Mouse (Mus musculus) embryonic facial prominence, embryonic 13.5 days (tissue): ENCODE measurements around the gene Mcf2. TPM values are rescaled to one million over a fixed set of nuclear protein-coding genes. Genes with fewer than 3 reads are reported as not detected.

Source experiments
- ATAC-seq: fragments of 200-750 bp; cut with Nextera tagmentation; 2 replicates; pipeline ENCODE4 v1.8.0; 2017; ENCODE audit warnings: low read depth; ENCODE audit not compliant: insufficient number of reproducible peaks, insufficient read depth, low FRiP score, low TSS enrichment
- H3K27ac ChIP-seq: fragments of 300-500 bp; sonication (generic); 2 replicates; pipeline ENCODE4 v1.5.1; 2015; ENCODE audit warnings: moderate library complexity, mild to moderate bottlenecking, inconsistent platforms
- H3K27me3 ChIP-seq: fragments of 300-500 bp; sonication (generic); 2 replicates; pipeline ENCODE4 v1.6.1; 2015; ENCODE audit warnings: mild to moderate bottlenecking, inconsistent platforms
- H3K36me3 ChIP-seq: fragments of 300-500 bp; sonication (generic); 2 replicates; pipeline ENCODE4 v1.6.1; 2015; ENCODE audit warnings: mild to moderate bottlenecking, inconsistent platforms
- H3K4me1 ChIP-seq: fragments of 300-500 bp; sonication (generic); 2 replicates; pipeline ENCODE4 v1.6.1; 2015; ENCODE audit warnings: inconsistent platforms
- H3K4me2 ChIP-seq: fragments of 300-500 bp; sonication (generic); 2 replicates; pipeline ENCODE4 v1.6.1; 2015; ENCODE audit warnings: moderate library complexity, mild to moderate bottlenecking, inconsistent platforms
- H3K4me3 ChIP-seq: fragments of 300-500 bp; sonication (generic); 2 replicates; pipeline ENCODE4 v1.5.1; 2015; ENCODE audit warnings: mild to moderate bottlenecking, inconsistent platforms
- H3K9ac ChIP-seq: fragments of 300-500 bp; sonication (generic); 2 replicates; pipeline ENCODE4 v1.6.1; 2015; ENCODE audit warnings: mild to moderate bottlenecking, inconsistent platforms
- H3K9me3 ChIP-seq: fragments of 300-500 bp; sonication (generic); 2 replicates; pipeline ENCODE4 v1.6.1; 2016; ENCODE audit warnings: inconsistent platforms
- WGBS: fragments of 180-500 bp; shearing (Covaris S2); methylation state at CpG from one replicate; pipeline ENCODE4 v1.1.7; 2015; ENCODE audit warnings: mixed read lengths; 5-methylcytosine and 5-hydroxymethylcytosine counted together
- polyA plus RNA-seq: library from polyadenylated mRNA; unstranded; fragments of >200 nt; fragmentation: Nextera tagmentation; extraction: Ambion mirVana; gene quantifications from 2 replicates; pipeline ENCODE4 v1.2.1, GENCODE M21; 2015

The Mcf2 gene
- polyA plus RNA-seq, 1 experiment from 2014 or later = 0.07 TPM

DNA sequence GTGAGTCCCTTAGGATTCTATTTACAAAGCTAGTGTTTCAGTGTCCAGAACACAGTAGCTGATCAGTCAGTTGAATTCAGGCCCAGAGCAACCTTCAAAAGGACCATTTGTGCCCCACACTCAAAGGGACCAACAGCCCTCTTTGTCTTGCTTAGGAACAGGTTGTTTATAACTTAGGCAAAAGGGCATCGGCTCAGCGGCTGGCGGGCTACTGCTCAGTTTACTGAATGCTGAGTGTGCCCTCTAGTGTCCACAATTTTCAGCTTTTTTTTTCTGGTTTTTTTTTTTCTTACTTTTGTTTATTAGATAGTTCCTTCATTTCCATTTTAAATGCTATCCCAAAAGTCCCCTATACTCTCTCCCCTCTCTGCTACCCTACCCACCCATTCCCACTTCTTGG is 152.2 kb downstream of the Mcf2 start:
- WGBS = 11% methylated on average over 3 of the region's 3 CpGs
- no peaks in the 10 kb centered on the region for H3K36me3 ChIP-seq
- no peak for ATAC-seq
- H3K4me3 ChIP-seq = no peak overlapping the region
- no peak overlapping the region for H3K9ac ChIP-seq
- no peaks in the 10 kb centered on the region for H3K4me1 ChIP-seq
- H3K27ac ChIP-seq = no peak overlapping the region
- no peaks in the 10 kb centered on the region; the same call in 1 of the 2 replicates for H3K27me3 ChIP-seq
- H3K4me2 ChIP-seq = no peak overlapping the region
- H3K9me3 ChIP-seq = no peaks in the 10 kb centered on the region

DNA sequence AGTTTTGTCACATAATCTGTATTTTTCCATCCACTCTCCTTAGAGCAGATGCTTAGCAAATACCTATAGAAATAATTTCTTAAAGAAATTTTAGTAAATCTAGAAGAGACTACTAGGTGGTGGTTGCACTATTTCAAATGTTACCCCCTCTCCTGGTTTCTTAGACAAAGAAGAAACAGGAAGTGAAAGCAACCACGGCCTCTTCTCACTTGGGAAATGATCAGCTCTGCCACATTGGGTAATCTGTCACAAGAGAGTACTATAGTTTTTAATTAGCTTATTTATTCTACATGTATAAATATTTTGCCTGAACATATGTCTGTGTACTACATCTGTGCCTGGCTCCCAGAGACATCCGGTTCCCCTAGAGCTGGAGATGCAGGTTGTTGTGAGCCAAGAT is 157.3 kb downstream of the Mcf2 start:
- Histone ChIP-seq H3K4me2 (no peak overlapping the region), H3K27me3 (no peaks in the 10 kb centered on the region), H3K4me3 (no peak overlapping the region), H3K36me3 (no peaks in the 10 kb centered on the region), H3K9me3 (no peaks in the 10 kb centered on the region), H3K4me1 (no peaks in the 10 kb centered on the region), H3K9ac (no peak overlapping the region), H3K27ac (no peak overlapping the region)
- no peak for ATAC-seq
- WGBS = 85% methylated on average over 2 of the region's 2 CpGs

DNA sequence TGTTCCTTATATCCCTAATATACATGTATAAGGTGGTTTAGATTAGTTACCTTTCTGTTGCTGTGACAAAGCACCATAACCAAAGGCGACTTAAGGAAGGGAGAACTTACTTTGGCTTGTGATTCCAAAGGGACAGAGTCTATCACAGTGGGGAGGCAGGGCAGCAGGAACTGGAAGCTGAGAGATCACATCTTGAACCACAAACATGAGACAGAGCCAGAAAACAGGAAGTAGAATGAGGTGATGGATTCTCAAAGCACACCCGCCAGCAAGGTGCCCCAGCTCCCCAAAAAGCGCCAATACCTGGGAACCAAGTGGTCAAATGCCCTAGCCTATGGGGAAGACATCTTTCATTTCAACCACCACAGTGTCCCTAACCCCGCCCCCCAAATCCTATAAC is 157.9 kb downstream of the Mcf2 start:
- Histone ChIP-seq H3K9me3 (no peaks in the 10 kb centered on the region), H3K36me3 (no peaks in the 10 kb centered on the region), H3K27me3 (no peaks in the 10 kb centered on the region), H3K9ac (no peak overlapping the region), H3K4me3 (no peak overlapping the region), H3K4me2 (no peak overlapping the region), H3K4me1 (no peaks in the 10 kb centered on the region), H3K27ac (no peak overlapping the region)
- WGBS = 79% methylated on average over 4 of the region's 4 CpGs
- no peak for ATAC-seq

- no peak for ATAC-seq
- H3K4me3 ChIP-seq = no peak overlapping the region
- H3K9ac ChIP-seq = no peak overlapping the region
- H3K27me3 ChIP-seq = no peaks in the 10 kb centered on the region
- H3K4me1 ChIP-seq = no peaks in the 10 kb centered on the region
- H3K9me3 ChIP-seq = no peaks in the 10 kb centered on the region
- H3K36me3 ChIP-seq = no peaks in the 10 kb centered on the region
- no peak overlapping the region for H3K27ac ChIP-seq
- 83% methylated on average over 1 of the region's 1 CpGs for WGBS
- no peak overlapping the region for H3K4me2 ChIP-seq
These were observed 164.3 kb downstream of the Mcf2 start for GRCm38 (mm10) chrX:60014588-60014987.

- no peak overlapping the region for H3K9ac ChIP-seq
- no peak overlapping the region for H3K27ac ChIP-seq
- H3K36me3 ChIP-seq = no peaks in the 10 kb centered on the region
- H3K27me3 ChIP-seq = no peaks in the 10 kb centered on the region
- no peak overlapping the region for H3K4me2 ChIP-seq
- no peak overlapping the region for H3K4me3 ChIP-seq
- H3K9me3 ChIP-seq = no peaks in the 10 kb centered on the region
- H3K4me1 ChIP-seq = no peaks in the 10 kb centered on the region
- no peak for ATAC-seq
These were observed 165.7 kb downstream of the Mcf2 start for GRCm38 (mm10) chrX:60013084-60013676.

Other genes with a start within 250 kb of the Mcf2 start
- gene F9, start 179.6 kb downstream of the Mcf2 start, polyA plus RNA-seq = not detected in 2 replicates